Mouse (Mus musculus): ENCODE results near the gene Slc23a2. TPM values are rescaled to one million over a fixed set of nuclear protein-coding genes. Genes with fewer than 3 reads are reported as not detected.

Gene Slc23a2
- polyA plus RNA-seq, 1 experiment from 2014 or later, result 8.9 TPM

DNA sequence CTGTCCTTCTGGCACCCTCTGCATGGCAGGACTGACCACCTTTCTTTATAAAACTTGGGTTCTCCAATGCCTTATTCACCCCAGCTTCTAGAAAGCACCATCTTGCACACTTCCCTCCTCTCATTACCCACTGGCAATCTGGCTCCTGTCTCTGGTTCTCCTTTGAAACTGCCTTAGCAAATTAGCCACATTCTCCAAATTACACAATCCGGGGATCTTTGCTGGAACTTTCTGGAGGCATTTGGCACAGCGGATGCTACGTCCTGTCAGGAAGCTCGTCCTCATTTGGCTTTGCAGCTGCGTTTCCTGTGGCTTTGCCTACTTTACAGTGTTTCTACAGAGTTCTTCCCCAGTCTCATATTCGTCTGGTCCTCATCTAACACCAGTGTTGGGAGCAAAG is 6.7 kb upstream of the Slc23a2 start:
- Histone ChIP-seq H3K27ac (ENCODE audit: low read depth, low read length) (no peak overlapping the region), H3K9me3 (ENCODE audit: control insufficient read depth) (no peaks in the 10 kb centered on the region), H3K27me3 (replicated peaks; ENCODE audit: control insufficient read depth, insufficient read depth, low read length) (no peaks in the 10 kb centered on the region), H3K4me1 (replicated peaks; ENCODE audit: control insufficient read depth, insufficient read depth, low read length) (no peaks in the 10 kb centered on the region), H3K4me2 (replicated peaks; ENCODE audit: low read depth) (no peak overlapping the region), H3K4me3 (ENCODE audit: low read depth, low read length) (no peak overlapping the region), H3K36me3 (ENCODE audit: control insufficient read depth, insufficient read depth) (no peaks in the 10 kb centered on the region), H3K9ac (ENCODE audit: low read depth, low read length) (no peak overlapping the region)
- TF ChIP-seq CTCF (IDR thresholded peaks at IDR 0.05; ENCODE audit: low read depth), result no peak
- WGBS, result 66% methylated on average over 6 of the region's 6 CpGs
- ATAC-seq, result no peak

DNA sequence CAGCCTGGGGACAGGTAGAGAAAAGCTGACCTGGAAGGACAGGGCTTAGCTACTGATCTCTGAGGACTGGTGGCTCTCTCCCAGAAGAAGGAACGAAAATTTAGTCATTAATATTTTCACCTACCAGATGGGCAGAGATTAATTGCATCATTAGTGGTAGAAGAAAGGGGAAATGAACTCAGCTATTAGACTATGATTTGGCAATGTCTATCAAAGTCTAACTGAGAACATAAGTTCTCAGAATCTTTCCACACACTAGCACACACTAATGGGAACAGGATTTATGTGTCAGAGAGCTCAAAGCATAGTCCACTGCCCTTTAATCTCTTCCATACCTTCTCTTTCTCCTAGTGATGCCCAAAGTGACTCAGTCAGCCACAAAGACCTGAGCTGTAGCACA is 6.0 kb upstream of the Slc23a2 start:
- Histone ChIP-seq H3K4me2 (replicated peaks; ENCODE audit: low read depth) (no peak overlapping the region), H3K9ac (ENCODE audit: low read depth, low read length) (no peak overlapping the region), H3K27me3 (replicated peaks; ENCODE audit: control insufficient read depth, insufficient read depth, low read length) (no peaks in the 10 kb centered on the region), H3K4me3 (ENCODE audit: low read depth, low read length) (no peak overlapping the region), H3K36me3 (ENCODE audit: control insufficient read depth, insufficient read depth) (no peaks in the 10 kb centered on the region), H3K27ac (ENCODE audit: low read depth, low read length) (no peak overlapping the region), H3K9me3 (ENCODE audit: control insufficient read depth) (no peaks in the 10 kb centered on the region), H3K4me1 (replicated peaks; ENCODE audit: control insufficient read depth, insufficient read depth, low read length) (no peaks in the 10 kb centered on the region)
- no peak for TF ChIP-seq CTCF (IDR thresholded peaks at IDR 0.05; ENCODE audit: low read depth)
- 69% methylated on average over 1 of the region's 1 CpGs for WGBS
- ATAC-seq, result no peak

DNA sequence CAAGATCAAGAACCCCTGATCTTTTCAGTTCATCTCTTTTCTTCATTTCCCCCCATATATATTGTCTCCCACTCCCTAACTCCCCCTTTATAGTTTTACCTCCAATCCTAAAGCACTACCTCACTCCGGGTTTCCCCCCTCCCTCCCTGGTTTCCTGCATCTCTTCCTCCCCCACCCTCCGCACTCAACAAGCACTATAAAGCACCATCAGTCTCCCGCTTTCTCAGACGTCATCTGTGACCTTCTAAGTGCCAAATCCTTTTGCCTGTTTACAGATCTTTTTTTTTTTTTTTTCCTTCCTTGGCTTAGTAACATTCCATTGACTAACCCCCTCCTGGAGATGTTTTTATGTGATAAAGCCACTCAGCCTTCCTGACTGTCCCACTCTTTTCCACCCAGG is 1.6 kb upstream of the Slc23a2 start:
- 45% methylated on average over 4 of the region's 4 CpGs for WGBS
- TF ChIP-seq CTCF (IDR thresholded peaks at IDR 0.05; ENCODE audit: low read depth), result no peak
- ATAC-seq, result no peak

DNA sequence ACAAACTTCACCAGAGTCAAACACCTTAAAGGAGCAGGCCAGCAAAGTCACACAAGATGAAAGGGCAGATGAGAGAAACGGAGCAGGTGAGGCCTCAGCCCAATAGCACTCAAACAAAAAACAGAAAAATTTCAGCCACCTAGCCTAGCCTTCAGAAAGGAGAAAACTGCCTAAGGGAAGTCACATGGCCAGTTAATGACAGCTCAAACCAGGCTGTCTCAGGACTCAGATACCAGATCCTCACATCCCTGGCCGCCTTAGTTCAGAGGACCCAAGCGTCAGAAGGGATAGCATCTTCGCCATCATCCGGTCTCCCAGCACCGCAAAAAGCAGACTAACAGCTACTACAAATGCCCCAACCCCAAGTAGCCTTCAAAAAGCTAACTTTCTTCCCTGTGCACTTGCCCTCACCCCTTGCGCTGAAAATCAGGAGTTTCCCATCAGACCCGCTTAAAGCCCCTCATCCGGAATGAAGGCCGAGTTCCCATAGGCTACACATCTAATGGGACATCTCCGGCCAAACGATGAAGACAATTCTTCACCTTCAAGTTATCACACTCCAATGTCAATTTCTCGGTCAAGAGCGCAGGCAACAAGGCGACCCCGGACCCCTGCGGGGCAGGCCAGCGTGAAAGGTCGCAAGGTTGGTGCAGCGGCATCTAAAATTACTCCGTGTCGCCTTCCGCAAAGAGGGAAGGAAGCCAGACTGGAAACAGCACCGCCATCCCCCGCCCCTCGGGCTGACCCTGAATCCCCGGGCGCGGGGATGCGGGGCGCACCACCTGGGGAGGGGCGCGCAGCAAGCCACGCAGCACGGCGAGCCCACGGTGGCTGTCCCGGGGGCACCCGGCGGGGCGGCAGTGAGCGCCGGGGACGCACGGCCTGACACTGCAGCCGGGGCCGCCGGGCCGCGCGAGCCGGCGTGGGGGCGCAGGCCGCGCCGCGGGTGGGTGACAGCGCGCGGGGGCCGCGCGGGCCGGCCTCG is 673 bp downstream of the Slc23a2 start:
- H3K4me3 ChIP-seq (ENCODE audit: low read depth, low read length), result peak overlapping the region; percentile 76
- no peak for ATAC-seq
- 5% methylated on average over 62 of the region's 66 CpGs for WGBS
- TF ChIP-seq CTCF (IDR thresholded peaks at IDR 0.05; ENCODE audit: low read depth), result no peak
- peaks cover 4% of the 10 kb centered on the region; the same call in 1 of the 2 replicates for H3K36me3 ChIP-seq (ENCODE audit: control insufficient read depth, insufficient read depth)
- H3K27me3 ChIP-seq (replicated peaks; ENCODE audit: control insufficient read depth, insufficient read depth, low read length), result no peaks in the 10 kb centered on the region
- H3K9me3 ChIP-seq (ENCODE audit: control insufficient read depth), result no peaks in the 10 kb centered on the region
- no peaks in the 10 kb centered on the region for H3K4me1 ChIP-seq (replicated peaks; ENCODE audit: control insufficient read depth, insufficient read depth, low read length)
- peak overlapping the region; percentile 9; the same call in 1 of the 2 replicates for H3K27ac ChIP-seq (ENCODE audit: low read depth, low read length)
- peak overlapping the region; percentile 80 for H3K9ac ChIP-seq (ENCODE audit: low read depth, low read length)
- peak overlapping the region; percentile 99 for H3K4me2 ChIP-seq (replicated peaks; ENCODE audit: low read depth)

More for the DNA sequence above, 1.6 kb upstream of the Slc23a2 start:
- Histone ChIP-seq H3K27ac (ENCODE audit: low read depth, low read length) (no peak overlapping the region), H3K36me3 (ENCODE audit: control insufficient read depth, insufficient read depth) (peaks cover 4% of the 10 kb centered on the region; the same call in 1 of the 2 replicates), H3K4me2 (replicated peaks; ENCODE audit: low read depth) (no peak overlapping the region), H3K27me3 (replicated peaks; ENCODE audit: control insufficient read depth, insufficient read depth, low read length) (no peaks in the 10 kb centered on the region), H3K9ac (ENCODE audit: low read depth, low read length) (no peak overlapping the region), H3K4me1 (replicated peaks; ENCODE audit: control insufficient read depth, insufficient read depth, low read length) (no peaks in the 10 kb centered on the region), H3K4me3 (ENCODE audit: low read depth, low read length) (no peak overlapping the region), H3K9me3 (ENCODE audit: control insufficient read depth) (no peaks in the 10 kb centered on the region)

DNA sequence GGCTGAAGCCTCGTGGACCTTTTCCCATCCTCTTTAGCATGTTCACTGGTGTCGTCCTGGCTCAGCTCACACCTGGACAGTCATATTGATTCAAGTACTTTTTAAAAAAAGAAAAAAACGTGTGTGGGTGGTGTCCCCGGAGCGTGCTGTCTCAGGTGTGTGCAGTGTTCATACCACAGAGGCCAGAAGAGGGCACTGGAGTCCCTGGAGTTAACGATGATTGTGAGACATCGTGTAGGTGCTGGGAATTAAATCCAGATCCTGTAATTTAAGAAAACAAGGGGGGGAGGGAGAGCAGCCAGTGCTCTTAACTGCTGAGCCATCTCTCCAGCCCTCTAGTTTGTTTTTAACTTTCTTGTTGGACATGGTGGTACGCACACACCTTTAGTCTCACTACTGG is 2.3 kb downstream of the Slc23a2 start:
- no peak for ATAC-seq
- 88% methylated on average over 8 of the region's 8 CpGs for WGBS
- no peaks in the 10 kb centered on the region for H3K27me3 ChIP-seq (replicated peaks; ENCODE audit: control insufficient read depth, insufficient read depth, low read length)
- no peak overlapping the region for H3K9ac ChIP-seq (ENCODE audit: low read depth, low read length)
- no peak overlapping the region for H3K4me3 ChIP-seq (ENCODE audit: low read depth, low read length)
- no peaks in the 10 kb centered on the region for H3K9me3 ChIP-seq (ENCODE audit: control insufficient read depth)
- no peak overlapping the region for H3K27ac ChIP-seq (ENCODE audit: low read depth, low read length)
- no peak overlapping the region for H3K4me2 ChIP-seq (replicated peaks; ENCODE audit: low read depth)
- TF ChIP-seq CTCF (IDR thresholded peaks at IDR 0.05; ENCODE audit: low read depth), result peak; percentile 47
- H3K4me1 ChIP-seq (replicated peaks; ENCODE audit: control insufficient read depth, insufficient read depth, low read length), result no peaks in the 10 kb centered on the region
- H3K36me3 ChIP-seq (ENCODE audit: control insufficient read depth, insufficient read depth), result peaks cover 4% of the 10 kb centered on the region; the same call in 1 of the 2 replicates

DNA sequence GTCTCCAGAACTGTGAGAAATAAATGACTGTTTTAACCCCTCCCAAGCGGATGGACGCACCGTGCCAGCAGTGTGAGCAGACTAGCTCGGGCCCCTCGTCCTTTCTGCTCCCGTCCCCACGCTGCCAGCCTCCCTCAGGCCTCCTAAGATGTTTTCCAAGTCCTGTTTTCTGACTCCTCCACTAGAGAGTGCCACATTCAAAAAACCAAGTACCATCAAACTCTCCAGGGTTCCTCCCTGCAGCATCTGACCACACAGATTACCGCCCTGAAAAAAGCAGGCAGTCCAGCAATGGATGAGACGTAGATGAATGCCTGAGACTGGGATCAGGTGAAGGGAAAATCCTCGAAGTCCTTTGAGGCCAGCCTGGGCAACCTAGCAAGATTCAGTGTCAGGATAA is 4.4 kb downstream of the Slc23a2 start:
- Histone ChIP-seq H3K36me3 (ENCODE audit: control insufficient read depth, insufficient read depth) (peaks cover 4% of the 10 kb centered on the region; the same call in 1 of the 2 replicates), H3K27me3 (replicated peaks; ENCODE audit: control insufficient read depth, insufficient read depth, low read length) (no peaks in the 10 kb centered on the region), H3K4me1 (replicated peaks; ENCODE audit: control insufficient read depth, insufficient read depth, low read length) (no peaks in the 10 kb centered on the region), H3K9me3 (ENCODE audit: control insufficient read depth) (no peaks in the 10 kb centered on the region), H3K4me2 (replicated peaks; ENCODE audit: low read depth) (no peak overlapping the region), H3K27ac (ENCODE audit: low read depth, low read length) (no peak overlapping the region), H3K9ac (ENCODE audit: low read depth, low read length) (no peak overlapping the region), H3K4me3 (ENCODE audit: low read depth, low read length) (no peak overlapping the region)
- WGBS, result 72% methylated on average over 10 of the region's 10 CpGs
- ATAC-seq, result no peak
- peak; percentile 31; the same call in 1 of the 2 replicates for TF ChIP-seq CTCF (IDR thresholded peaks at IDR 0.05; ENCODE audit: low read depth)
